Mouse (Mus musculus): Measurements from ENCODE around the gene Vmn1r151.
"Not testable (repeated sequence)": the region's sequence is repeated elsewhere in the genome, so short reads cannot be mapped to it uniquely, and the experiment has no call there.

Gene Vmn1r151
- long read RNA-seq, experiment 1, result 0 reads
- long read RNA-seq, experiment 2, result 0 reads

- intact Hi-C loops (cut with DNase I), result not testable (repeated sequence)
Observed at GRCm38 (mm10) chr7:22499578-22499977, at the start of gene Vmn1r151. Gene Vmn1r151, minus strand, starts transcription at chr7:22499678.

DNA sequence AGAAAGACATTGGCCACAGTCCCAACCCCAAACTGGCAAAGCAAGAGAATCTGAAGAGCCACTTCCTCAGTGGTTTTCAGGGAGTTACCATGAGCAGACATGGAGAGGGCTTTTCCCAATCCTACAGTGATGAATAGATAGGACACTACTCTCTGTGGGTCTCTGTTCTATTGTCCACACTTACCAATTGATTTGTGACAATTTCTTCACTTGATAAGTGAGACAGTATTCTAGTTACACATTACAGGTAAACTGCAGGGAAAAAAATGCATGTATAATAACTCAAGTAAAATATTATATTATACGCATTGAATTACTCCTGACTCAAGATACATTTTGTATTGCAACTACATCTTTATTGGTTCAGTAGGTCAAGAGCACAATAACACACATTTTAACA lies 35.3 kb upstream of the Vmn1r151 start, which contains the start of gene Gm8677:
Gene Gm8677, minus strand, starts transcription at position 101 of the 400 bp plus-strand sequence.
- intact Hi-C loops (cut with DNase I), result not testable (repeated sequence)

GRCm38 (mm10) chr7:22522667-22523066 lies 23.2 kb upstream of the Vmn1r151 start, which contains the start of gene Vmn1r152:
Gene Vmn1r152, plus strand, starts transcription at chr7:22522967.
- intact Hi-C loops (cut with DNase I), result not testable (repeated sequence)

- intact Hi-C loops (cut with DNase I), result not testable (repeated sequence)
Observed at GRCm38 (mm10) chr7:22463975-22464374, 35.5 kb downstream of the Vmn1r151 start, which contains the start of gene Gm10665. Gene Gm10665, minus strand, starts transcription at chr7:22464075.

Measured in adrenal gland (tissue).